Comparison of ENCODE assay signal across 30 mouse cellular contexts in genomic region chr2:51465576-51465975, GRCm38 (mm10).
A peak's percentile ranks its signal among the peaks of the same experiment; 100 is the strongest.
DNase-seq lines count a peak whose midpoint lies in the region; ATAC-seq and TF ChIP-seq lines count a peak whose summit lies in the region.
"Had no signal": no experiment of that assay in that cellular context is flagged by ENCODE, and none has a peak within 500 bp of the region (broad histone marks: within the 10 kb centered on the region; RNA-seq: fewer than 3 reads in every experiment).

No protein-coding gene starts in this region.

- 40% methylated on average over 7 of the region's 7 CpGs for WGBS in embryonic facial prominence, embryonic 12.5 days
- 24% methylated on average over 7 of the region's 7 CpGs for WGBS in limb, embryonic 13.5 days
- 70% methylated on average over 7 of the region's 7 CpGs for WGBS in cerebellum, adult 2 months

- no peaks in the 10 kb centered on the region for H3K4me1 ChIP-seq in embryonic facial prominence, embryonic 12.5 days
- H3K4me1 ChIP-seq in limb, embryonic 13.5 days, result peaks cover 35% of the 10 kb centered on the region
- H3K4me1 ChIP-seq in cerebellum, adult 2 months (ENCODE audit: control insufficient read depth, insufficient read depth, low read length), result no peaks in the 10 kb centered on the region
- H3K4me1 ChIP-seq: hindbrain, embryonic 12.5 days; intestine, embryonic 15.5 days; liver, embryonic 15.5 days; midbrain, embryonic 10.5 days; stomach, embryonic 15.5 days had no signal

- no peak for TF ChIP-seq CTCF in cerebellum, adult 2 months (IDR thresholded peaks at IDR 0.05; ENCODE audit: borderline replicate concordance, insufficient read depth, low read depth, low read length)

- TF ChIP-seq POLR2A in cerebellum, adult 2 months (IDR thresholded peaks at IDR 0.05; ENCODE audit: borderline replicate concordance, insufficient read depth, low read length), result no peak

- ATAC-seq in embryonic facial prominence, embryonic 12.5 days (ENCODE audit: insufficient number of reproducible peaks, insufficient read depth, low FRiP score, low TSS enrichment), result 0 out of 2 replicates have a peak, but pooled peaks have one; percentile 64
- ATAC-seq in limb, embryonic 13.5 days (ENCODE audit: low FRiP score, low read depth), result peak; percentile 87
- ATAC-seq: activated CD4-positive, CD25-positive, alpha-beta regulatory T cell, adult 4 months; CD4-positive, CD25-positive, alpha-beta regulatory T cell, adult 4 months; forebrain, embryonic 16.5 days; hindbrain, postnatal 0 days; intestine, embryonic 15.5 days; midbrain, embryonic 15.5 days had no signal

- H3K27me3 ChIP-seq in embryonic facial prominence, embryonic 12.5 days, result no peaks in the 10 kb centered on the region
- H3K27me3 ChIP-seq in limb, embryonic 13.5 days, result no peaks in the 10 kb centered on the region
- no peaks in the 10 kb centered on the region for H3K27me3 ChIP-seq in cerebellum, adult 2 months (ENCODE audit: control insufficient read depth, insufficient read depth, low read length)
- H3K27me3 ChIP-seq: heart, embryonic 15.5 days; hindbrain, embryonic 12.5 days; intestine, embryonic 15.5 days; liver, embryonic 15.5 days; midbrain, embryonic 15.5 days; stomach, embryonic 15.5 days had no signal

- H3K27ac ChIP-seq in embryonic facial prominence, embryonic 12.5 days, result no peak overlapping the region
- peak overlapping the region; percentile 70 for H3K27ac ChIP-seq in limb, embryonic 13.5 days
- no peak overlapping the region for H3K27ac ChIP-seq in cerebellum, adult 2 months (ENCODE audit: insufficient read depth, low read length)
- H3K27ac ChIP-seq: heart, embryonic 10.5 days; heart, embryonic 15.5 days; hindbrain, embryonic 12.5 days; hindbrain, postnatal 0 days; intestine, embryonic 15.5 days; kidney, postnatal 0 days; liver, embryonic 15.5 days; midbrain, embryonic 10.5 days; midbrain, embryonic 15.5 days; stomach, embryonic 15.5 days had no signal

- no peak overlapping the region for H3K9ac ChIP-seq in embryonic facial prominence, embryonic 12.5 days
- H3K9ac ChIP-seq in limb, embryonic 13.5 days, result no peak overlapping the region
- H3K9ac ChIP-seq: heart, embryonic 15.5 days; hindbrain, embryonic 12.5 days; intestine, embryonic 15.5 days; liver, embryonic 15.5 days; midbrain, embryonic 15.5 days; stomach, embryonic 15.5 days had no signal

- no peaks in the 10 kb centered on the region for H3K9me3 ChIP-seq in embryonic facial prominence, embryonic 12.5 days
- no peaks in the 10 kb centered on the region for H3K9me3 ChIP-seq in limb, embryonic 13.5 days
- H3K9me3 ChIP-seq: heart, embryonic 10.5 days; heart, embryonic 15.5 days; hindbrain, embryonic 12.5 days; intestine, embryonic 15.5 days; liver, embryonic 15.5 days; midbrain, embryonic 10.5 days; midbrain, embryonic 15.5 days; stomach, embryonic 15.5 days had no signal

- no peak overlapping the region for H3K4me2 ChIP-seq in embryonic facial prominence, embryonic 12.5 days (replicated peaks)
- H3K4me2 ChIP-seq in limb, embryonic 13.5 days (replicated peaks), result peak overlapping the region; percentile 21; the same call in 1 of the 2 replicates
- H3K4me2 ChIP-seq: heart, embryonic 15.5 days; hindbrain, embryonic 12.5 days; intestine, embryonic 15.5 days; liver, embryonic 15.5 days; midbrain, embryonic 15.5 days; stomach, embryonic 15.5 days had no signal

- H3K4me3 ChIP-seq in embryonic facial prominence, embryonic 12.5 days, result no peak overlapping the region
- no peak overlapping the region for H3K4me3 ChIP-seq in limb, embryonic 13.5 days
- no peak overlapping the region for H3K4me3 ChIP-seq in cerebellum, adult 2 months (replicated peaks; ENCODE audit: insufficient read depth, low read depth, low read length)
- H3K4me3 ChIP-seq: heart, embryonic 10.5 days; heart, embryonic 15.5 days; hindbrain, embryonic 12.5 days; intestine, embryonic 15.5 days; liver, embryonic 15.5 days; midbrain, embryonic 10.5 days; midbrain, embryonic 15.5 days; stomach, embryonic 15.5 days had no signal

- no peaks in the 10 kb centered on the region for H3K36me3 ChIP-seq in embryonic facial prominence, embryonic 12.5 days
- no peaks in the 10 kb centered on the region for H3K36me3 ChIP-seq in limb, embryonic 13.5 days
- H3K36me3 ChIP-seq: heart, embryonic 10.5 days; heart, embryonic 15.5 days; hindbrain, embryonic 12.5 days; intestine, embryonic 15.5 days; liver, embryonic 15.5 days; midbrain, embryonic 10.5 days; midbrain, embryonic 15.5 days; stomach, embryonic 15.5 days had no signal

- intact Hi-C loops in heart, postnatal 14 days (cut with DNase I), result no loop called here

- peak; percentile 82 for DNase-seq in heart, adult 11 months
- DNase-seq in heart, postnatal 14 days, result no peak
- DNase-seq in R1 (ENCODE audit: low read depth, low spot score), result peak; percentile 27
- DNase-seq in urinary bladder, postnatal 10 days (ENCODE audit: low spot score), result no peak
- no peak for DNase-seq in cerebellum, adult 2 months
- DNase-seq: adrenal gland, adult 2 months; adrenal gland, postnatal 36 days; cerebellum, adult 8-10 months; cerebellum, postnatal 25 days; gastrocnemius, postnatal 14 days; heart, postnatal 36 days; kidney, adult 8-10 months; kidney, postnatal 4 days; layer of hippocampus, adult 9-11 months; right cerebral cortex, postnatal 25 days had no signal

Comparison
In these comparisons a context has a peak if more than half of its experiments do, and no peak if none do; other contexts are left out.
1. DNase-seq: peak in heart, adult 11 months (single experiment) and R1 (single experiment); none in heart, postnatal 14 days (0 of 2), urinary bladder, postnatal 10 days (single experiment) and cerebellum, adult 2 months (0 of 2).